Mouse (Mus musculus): ENCODE data around the gene Ylpm1. TPM values are rescaled to one million over a fixed set of nuclear protein-coding genes. Genes with fewer than 3 reads are reported as not detected.

Ylpm1 gene
- polyA plus RNA-seq, 2 experiments: 8.3 to 9.8 TPM

DNA sequence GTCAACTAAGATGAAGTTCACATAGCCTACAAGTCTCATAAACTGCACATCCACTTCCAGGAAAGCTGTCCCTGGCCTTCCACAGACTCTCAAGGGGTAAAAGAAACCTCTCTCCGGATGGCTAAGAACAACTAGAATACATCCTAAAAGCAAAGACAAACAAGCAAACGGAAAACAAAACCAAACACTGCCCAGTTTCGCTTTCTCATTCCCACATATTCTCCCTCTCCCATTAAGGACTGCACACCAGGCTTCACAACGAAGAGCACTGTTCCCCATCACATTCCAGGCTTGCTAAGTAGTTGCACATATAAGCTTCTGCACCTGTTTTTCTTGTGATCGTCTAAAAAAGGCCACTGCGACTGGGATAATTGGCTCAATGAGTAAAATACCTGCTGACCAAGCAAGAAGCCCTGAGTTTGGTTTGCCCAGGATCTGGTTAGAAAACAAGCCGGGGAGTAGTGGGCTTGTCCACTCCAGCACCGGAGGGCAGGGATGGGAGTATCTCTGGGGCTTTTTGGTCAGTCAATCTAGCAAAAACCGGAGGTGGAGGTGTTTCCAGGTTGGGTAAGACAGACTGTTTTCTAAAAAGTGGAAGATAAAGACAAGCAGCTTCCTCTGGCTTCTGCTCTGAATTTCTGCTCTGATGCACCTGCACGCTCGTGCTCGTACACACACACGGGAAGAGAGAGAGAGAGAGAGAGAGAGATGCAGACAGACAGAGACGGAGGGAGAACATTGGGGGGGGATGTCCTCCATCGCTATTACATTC lies 26.3 kb upstream of the Ylpm1 start:
- peak; percentile 8; the same call in 1 of the 2 replicates for ATAC-seq (ENCODE audit: insufficient read depth)
- peaks cover 25% of the 10 kb centered on the region for H3K36me3 ChIP-seq (replicated peaks; ENCODE audit: control insufficient read depth, insufficient read depth, low read depth)
- H3K4me3 ChIP-seq (ENCODE audit: insufficient read depth in 1 of 2, low read depth in 2 of 2, low read length in 2 of 2): peak overlapping the region; percentile 83 to 98
- H3K9ac ChIP-seq (replicated peaks): peak overlapping the region; percentile 89
- peaks cover 13 to 15% of the 10 kb centered on the region in 2 experiments for H3K4me1 ChIP-seq (replicated peaks; ENCODE audit: control insufficient read depth in 2 of 2, insufficient read depth in 2 of 2, low read length in 1 of 2)
- WGBS (ENCODE audit: insufficient replicate concordance): 15% methylated on average over 15 of the region's 15 CpGs
- H3K9me3 ChIP-seq (ENCODE audit: control insufficient read depth, low read length): no peaks in the 10 kb centered on the region
- DNase-seq (ENCODE audit: low read depth in 3 of 3, low spot score in 3 of 3): peak in 2 of 3 experiments; percentile 7 to 24
- no peaks in the 10 kb centered on the region for H3K27me3 ChIP-seq (ENCODE audit: control insufficient read depth, insufficient read depth, low read length)
- H3K4me2 ChIP-seq (ENCODE audit: low read depth): peak overlapping the region; percentile 95
- no peak for TF ChIP-seq CTCF (IDR thresholded peaks at IDR 0.05; ENCODE audit: low read depth)
- TF ChIP-seq EP300 (IDR thresholded peaks at IDR 0.05; ENCODE audit: low read depth): no peak
- H3K27ac ChIP-seq: peak overlapping the region; percentile 92

DNA sequence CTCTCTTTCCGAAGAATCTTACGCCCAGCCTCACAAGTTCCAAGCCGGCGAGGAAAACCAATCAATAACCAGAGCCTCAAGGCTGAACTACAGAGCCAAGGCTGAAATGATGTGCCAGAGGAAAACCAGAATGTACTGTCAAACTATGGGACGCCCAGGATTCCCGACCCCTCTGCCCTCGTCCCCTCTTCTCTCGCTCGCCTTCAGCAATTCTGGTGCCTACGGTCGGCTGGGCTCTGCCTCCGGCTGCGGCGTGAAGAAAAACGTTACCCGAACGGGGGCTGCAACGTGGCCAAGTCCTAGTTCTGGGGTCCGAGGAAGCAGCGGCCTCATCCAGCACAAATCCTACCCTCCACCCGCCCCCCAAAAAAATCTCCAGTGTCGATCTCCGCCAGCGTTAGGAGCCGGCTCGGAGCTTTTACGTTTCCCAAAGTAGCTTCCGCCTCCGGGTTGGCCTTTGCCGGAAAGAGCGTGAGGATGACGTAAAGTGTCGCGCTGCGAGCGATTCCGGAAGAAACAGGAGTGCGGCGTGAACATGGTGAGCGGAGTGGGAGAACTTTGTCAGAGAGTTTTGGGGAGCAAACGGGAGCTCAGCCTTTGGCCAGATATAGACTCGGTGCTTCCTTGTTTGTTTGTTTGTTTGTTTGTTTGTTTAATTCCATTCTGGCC lies 25.6 kb upstream of the Ylpm1 start, which contains the start of the genes Fcf1 and Arel1:
Fcf1 (plus strand) TSS at position 470 of the 669 bp plus-strand sequence.
Arel1 (minus strand) TSS at position 473 of the 669 bp plus-strand sequence.
- H3K4me1 ChIP-seq (replicated peaks; ENCODE audit: control insufficient read depth in 2 of 2, insufficient read depth in 2 of 2, low read length in 1 of 2): peaks cover 11 to 15% of the 10 kb centered on the region in 2 experiments
- TF ChIP-seq EP300 (IDR thresholded peaks at IDR 0.05; ENCODE audit: low read depth) (no peak), CTCF (IDR thresholded peaks at IDR 0.05; ENCODE audit: low read depth) (no peak)
- H3K9ac ChIP-seq (replicated peaks): peak within 1 kb of the TSS; percentile 89
- peak; percentile 89 to 91 (median 89) for DNase-seq (ENCODE audit: low read depth in 3 of 3, low spot score in 3 of 3)
- no peaks in the 10 kb centered on the region for H3K9me3 ChIP-seq (ENCODE audit: control insufficient read depth, low read length)
- no peaks in the 10 kb centered on the region for H3K27me3 ChIP-seq (ENCODE audit: control insufficient read depth, insufficient read depth, low read length)
- peak within 1 kb of the TSS; percentile 95 for H3K4me2 ChIP-seq (ENCODE audit: low read depth)
- WGBS (ENCODE audit: insufficient replicate concordance): under 1% methylated on average over 42 of the region's 42 CpGs
- peak within 1 kb of the TSS; percentile 92 for H3K27ac ChIP-seq
- peak; percentile 74 for ATAC-seq (ENCODE audit: insufficient read depth)
- peaks cover 24% of the 10 kb centered on the region for H3K36me3 ChIP-seq (replicated peaks; ENCODE audit: control insufficient read depth, insufficient read depth, low read depth)
- peak within 1 kb of the TSS; percentile 83 to 98 for H3K4me3 ChIP-seq (ENCODE audit: insufficient read depth in 1 of 2, low read depth in 2 of 2, low read length in 2 of 2)

- no peak for ATAC-seq (ENCODE audit: insufficient read depth)
- H3K4me1 ChIP-seq (replicated peaks; ENCODE audit: control insufficient read depth in 2 of 2, insufficient read depth in 2 of 2, low read length in 1 of 2): no peaks in the 10 kb centered on the region
- H3K27me3 ChIP-seq (ENCODE audit: control insufficient read depth, insufficient read depth, low read length): no peaks in the 10 kb centered on the region
- H3K4me3 ChIP-seq (ENCODE audit: insufficient read depth in 1 of 2, low read depth in 2 of 2, low read length in 2 of 2): no peak overlapping the region
- H3K36me3 ChIP-seq (replicated peaks; ENCODE audit: control insufficient read depth, insufficient read depth, low read depth): peaks cover 56% of the 10 kb centered on the region
- 72% methylated on average over 2 of the region's 2 CpGs for WGBS (ENCODE audit: insufficient replicate concordance)
- DNase-seq (ENCODE audit: low read depth in 3 of 3, low spot score in 3 of 3): no peak
- H3K4me2 ChIP-seq (ENCODE audit: low read depth): no peak overlapping the region
- no peak overlapping the region for H3K9ac ChIP-seq (replicated peaks)
- H3K27ac ChIP-seq: no peak overlapping the region
- TF ChIP-seq EP300 (IDR thresholded peaks at IDR 0.05; ENCODE audit: low read depth) (no peak), CTCF (IDR thresholded peaks at IDR 0.05; ENCODE audit: low read depth) (no peak)
- no peaks in the 10 kb centered on the region for H3K9me3 ChIP-seq (ENCODE audit: control insufficient read depth, low read length)
Observed at GRCm38 (mm10) chr12:84979264-84979862, 16.8 kb upstream of the Ylpm1 start.

DNA sequence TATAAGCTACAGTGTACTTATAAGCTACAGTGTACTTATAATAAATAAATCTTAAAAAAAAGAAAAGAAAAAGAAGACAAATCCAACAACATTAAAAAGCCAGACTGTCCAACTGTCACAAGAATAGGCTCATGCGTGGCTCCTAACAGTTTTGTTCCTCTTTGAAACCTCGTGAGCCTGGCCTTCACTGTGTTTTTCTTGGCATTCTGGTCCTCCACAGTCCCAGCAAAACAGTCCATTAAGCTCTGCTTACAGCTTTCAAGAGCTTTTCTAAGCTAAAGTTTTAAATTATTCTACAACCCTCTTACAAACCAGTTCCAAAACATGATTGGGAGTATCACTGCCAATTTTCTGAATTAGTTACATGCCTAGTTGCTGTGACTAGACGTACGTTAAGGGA lies 6.7 kb upstream of the Ylpm1 start:
- H3K4me1 ChIP-seq (replicated peaks; ENCODE audit: control insufficient read depth in 2 of 2, insufficient read depth in 2 of 2, low read length in 1 of 2): peaks cover 0 to under 1% of the 10 kb centered on the region in 2 experiments; a peak in 1 of 4 replicates
- H3K4me2 ChIP-seq (ENCODE audit: low read depth): no peak overlapping the region
- H3K4me3 ChIP-seq (ENCODE audit: insufficient read depth in 1 of 2, low read depth in 2 of 2, low read length in 2 of 2): no peak overlapping the region
- H3K36me3 ChIP-seq (replicated peaks; ENCODE audit: control insufficient read depth, insufficient read depth, low read depth): no peaks in the 10 kb centered on the region
- H3K9me3 ChIP-seq (ENCODE audit: control insufficient read depth, low read length): no peaks in the 10 kb centered on the region
- no peak overlapping the region for H3K27ac ChIP-seq
- no peak for DNase-seq (ENCODE audit: low read depth in 3 of 3, low spot score in 3 of 3)
- no peaks in the 10 kb centered on the region for H3K27me3 ChIP-seq (ENCODE audit: control insufficient read depth, insufficient read depth, low read length)
- TF ChIP-seq CTCF (IDR thresholded peaks at IDR 0.05; ENCODE audit: low read depth) (no peak), EP300 (IDR thresholded peaks at IDR 0.05; ENCODE audit: low read depth) (no peak)
- WGBS (ENCODE audit: insufficient replicate concordance): 57% methylated on average over 4 of the region's 4 CpGs
- no peak for ATAC-seq (ENCODE audit: insufficient read depth)
- no peak overlapping the region for H3K9ac ChIP-seq (replicated peaks)

Data from liver, embryonic 14.5 days (tissue).